Mouse (Mus musculus): ENCODE measurements at regions not wholly inside any gene's neighbourhood (a gene's known extent, or its start where the extent isn't known, plus 50 kb on each side); places are given as distances from the start of the nearest gene placed in this dataset.

GRCm38 (mm10) chr4:64274291-64274960, 227.6 kb upstream of the Tnc start:
- TF ChIP-seq CTCF (IDR thresholded peaks at IDR 0.05; ENCODE audit: borderline replicate concordance, extremely low read depth, insufficient read depth, insufficient read length) = no peak
- TF ChIP-seq POLR2A (IDR thresholded peaks at IDR 0.05; ENCODE audit: borderline replicate concordance, extremely low read depth, insufficient read depth, insufficient read length, poor library complexity, severe bottlenecking) = no peak
